Mouse (Mus musculus) B cell, adult 67 days (primary cell): ENCODE results near the gene Gm7735. TPM values are rescaled to one million over a fixed set of nuclear protein-coding genes. Genes with fewer than 3 reads are reported as not detected.

Experiments used
- total RNA-seq, 2 experiments: library from RNA; stranded (reverse); gene quantifications; 4 replicates each; pipeline ENCODE4 v1.2.4; 2023

Gene Gm7735
- not detected for total RNA-seq

DNA sequence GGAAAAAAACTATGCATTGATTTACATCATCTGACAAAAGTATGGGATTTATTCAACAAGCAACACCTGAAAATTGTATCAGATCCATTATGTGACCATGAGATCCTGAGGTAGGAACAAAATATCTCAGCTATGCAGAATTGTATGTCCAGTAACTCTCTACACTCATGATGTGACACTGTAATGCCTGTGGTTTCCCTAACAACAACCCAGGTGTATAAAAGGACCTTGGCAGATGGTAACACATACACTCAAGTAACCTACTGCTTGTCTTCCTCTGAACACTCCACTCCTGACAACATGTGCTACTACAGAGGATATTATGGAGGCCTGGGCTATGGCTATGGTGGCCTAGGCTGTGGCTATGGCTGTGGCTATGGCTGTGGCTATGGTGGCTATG is at the start of gene Gm7735:
Gene Gm7735, plus strand, starts transcription at position 301 of the 400 bp plus-strand sequence.

DNA sequence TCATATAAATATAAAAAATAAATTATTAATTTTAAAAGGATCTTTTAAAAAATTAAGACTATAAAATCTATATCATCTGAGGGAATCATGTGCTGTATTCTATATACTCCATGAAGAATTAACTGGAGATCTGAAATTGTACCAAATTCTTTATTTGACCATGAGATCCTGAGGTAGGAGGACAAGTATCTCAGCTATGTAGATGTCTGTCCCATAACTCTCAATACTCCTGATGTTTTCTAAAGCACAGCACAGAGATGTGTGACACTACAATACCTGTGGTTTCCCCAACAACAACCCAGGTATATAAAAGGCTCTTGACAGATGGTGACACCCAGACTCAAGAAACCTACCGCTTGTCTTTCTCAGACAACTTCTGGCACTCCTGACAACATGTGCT is 28.7 kb upstream of the Gm7735 start, which contains the start of gene Gm6358:
Gene Gm6358, plus strand, starts transcription at position 301 of the 400 bp plus-strand sequence.

DNA sequence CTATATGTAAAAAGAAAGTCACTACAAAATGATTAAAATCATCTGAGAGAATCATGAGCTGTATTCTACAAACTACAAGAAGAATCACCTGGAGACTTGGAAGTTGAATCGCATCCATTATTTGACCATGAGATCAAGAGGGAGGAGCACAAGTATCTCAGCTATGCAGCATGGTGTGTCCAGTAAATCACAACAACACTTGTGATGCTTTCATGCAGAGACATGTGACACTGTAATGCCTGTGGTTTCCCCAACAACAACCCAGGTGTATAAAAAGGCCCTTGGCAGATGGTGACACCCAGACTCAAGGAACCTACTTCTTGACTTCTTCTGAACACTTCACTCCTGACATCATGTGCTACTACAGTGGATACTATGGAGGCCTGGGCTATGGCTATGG is 18.5 kb upstream of the Gm7735 start, which contains the start of gene Gm10061:
Gene Gm10061, plus strand, starts transcription at position 301 of the 400 bp plus-strand sequence.

DNA sequence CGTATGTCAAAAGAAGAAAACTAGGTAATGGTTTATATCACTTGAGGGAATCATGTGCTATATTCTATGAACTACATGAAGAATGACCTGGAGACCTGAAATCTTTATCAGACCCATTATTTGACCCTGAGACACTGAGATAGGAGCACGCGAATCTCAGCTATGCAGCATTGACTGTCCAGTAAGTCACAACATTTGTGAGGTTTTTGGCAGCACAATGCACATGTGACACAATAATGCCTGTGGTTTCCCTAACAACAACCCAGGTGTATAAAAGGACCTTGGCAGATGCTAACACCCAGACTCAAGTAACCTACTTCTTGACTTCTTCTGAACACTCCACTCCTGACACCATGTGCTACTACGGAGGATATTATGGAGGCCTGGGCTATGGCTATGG is 11.6 kb upstream of the Gm7735 start, which contains the start of gene Gm9789:
Gene Gm9789, plus strand, starts transcription at position 301 of the 400 bp plus-strand sequence.

DNA sequence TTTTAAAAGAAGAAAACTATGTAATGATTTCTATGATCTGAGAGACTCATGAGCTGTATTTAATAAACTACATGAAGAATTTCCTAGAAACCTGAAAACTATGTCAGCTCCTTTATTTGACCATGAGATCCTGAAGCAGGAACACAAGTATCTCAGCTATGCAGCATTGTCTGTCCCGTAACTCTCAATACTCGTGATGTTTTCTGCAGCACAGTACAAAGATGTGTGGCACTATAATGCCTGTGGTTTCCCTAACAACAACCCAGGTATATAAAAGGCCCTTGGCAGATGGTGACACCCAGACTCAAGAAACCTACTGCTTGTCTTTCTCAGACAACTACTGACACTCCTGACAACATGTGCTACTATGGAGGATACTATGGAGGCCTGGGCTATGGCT is 5.1 kb downstream of the Gm7735 start, which contains the start of gene 1110057P08Rik:
Gene 1110057P08Rik, plus strand, starts transcription at position 301 of the 400 bp plus-strand sequence.

DNA sequence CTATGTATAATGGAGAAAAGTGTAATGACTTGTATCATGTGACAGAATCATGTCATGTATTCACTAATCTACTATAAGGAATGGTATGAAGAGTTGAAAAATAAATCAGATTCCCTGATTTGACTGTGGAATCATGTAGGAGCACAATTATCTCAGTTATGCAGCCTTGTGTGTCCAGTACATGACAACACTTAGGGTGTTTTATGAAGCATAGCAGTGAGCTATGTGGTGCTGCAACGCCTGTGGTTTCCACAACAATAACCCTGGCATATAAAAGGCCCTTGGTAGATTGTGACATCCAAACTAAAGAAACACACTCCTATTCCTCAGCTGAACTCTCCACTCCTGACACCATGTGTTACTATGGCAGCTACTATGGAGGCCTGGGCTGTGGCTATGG is 36.3 kb downstream of the Gm7735 start, which contains the start of gene Krtap20-2:
Gene Krtap20-2, plus strand, starts transcription at position 301 of the 400 bp plus-strand sequence.

Other genes starting within 250 kb of the Gm7735 start
- not detected for gene Krtap19-9b, start 237.2 kb upstream of the Gm7735 start, total RNA-seq
- gene Krtap16-3, start 206.6 kb upstream of the Gm7735 start, total RNA-seq, result not detected
- gene Krtap22-2, start 158.7 kb upstream of the Gm7735 start, total RNA-seq, result not detected
- not detected for gene Gm10229, start 154.2 kb upstream of the Gm7735 start, total RNA-seq
- gene Krtap6-1, start 137.8 kb upstream of the Gm7735 start, total RNA-seq, result not detected
- not detected for gene Gm10228, start 128.0 kb upstream of the Gm7735 start, total RNA-seq
- gene Krtap6-5, start 121.6 kb upstream of the Gm7735 start, total RNA-seq, result not detected
- gene 1110025L11Rik, start 105.5 kb upstream of the Gm7735 start, total RNA-seq, result not detected
- gene Krtap6-3, start 85.5 kb upstream of the Gm7735 start, total RNA-seq, result not detected
- gene Gm6358, start 28.6 kb upstream of the Gm7735 start, total RNA-seq, result not detected
- gene Gm10061, start 18.4 kb upstream of the Gm7735 start, total RNA-seq, result not detected
- gene Gm9789, start 11.5 kb upstream of the Gm7735 start, total RNA-seq, result not detected
- gene 1110057P08Rik, start 5.2 kb downstream of the Gm7735 start, total RNA-seq, result not detected
- not detected for gene Krtap20-2, start 36.4 kb downstream of the Gm7735 start, total RNA-seq
- not detected for gene Krtap21-1, start 234.4 kb downstream of the Gm7735 start, total RNA-seq